Mouse (Mus musculus): ENCODE data around the gene Ankrd11. TPM values are rescaled to one million over a fixed set of nuclear protein-coding genes. Genes with fewer than 3 reads are reported as not detected.

Gene Ankrd11
- 87.1 TPM for polyA plus RNA-seq (2015; fragmentation: Illumina TruSeq; extraction: RNeasy Lipid Tissue Mini Kit (QIAGEN cat#74804); ENCODE audit: low read depth, low replicate concordance)

DNA sequence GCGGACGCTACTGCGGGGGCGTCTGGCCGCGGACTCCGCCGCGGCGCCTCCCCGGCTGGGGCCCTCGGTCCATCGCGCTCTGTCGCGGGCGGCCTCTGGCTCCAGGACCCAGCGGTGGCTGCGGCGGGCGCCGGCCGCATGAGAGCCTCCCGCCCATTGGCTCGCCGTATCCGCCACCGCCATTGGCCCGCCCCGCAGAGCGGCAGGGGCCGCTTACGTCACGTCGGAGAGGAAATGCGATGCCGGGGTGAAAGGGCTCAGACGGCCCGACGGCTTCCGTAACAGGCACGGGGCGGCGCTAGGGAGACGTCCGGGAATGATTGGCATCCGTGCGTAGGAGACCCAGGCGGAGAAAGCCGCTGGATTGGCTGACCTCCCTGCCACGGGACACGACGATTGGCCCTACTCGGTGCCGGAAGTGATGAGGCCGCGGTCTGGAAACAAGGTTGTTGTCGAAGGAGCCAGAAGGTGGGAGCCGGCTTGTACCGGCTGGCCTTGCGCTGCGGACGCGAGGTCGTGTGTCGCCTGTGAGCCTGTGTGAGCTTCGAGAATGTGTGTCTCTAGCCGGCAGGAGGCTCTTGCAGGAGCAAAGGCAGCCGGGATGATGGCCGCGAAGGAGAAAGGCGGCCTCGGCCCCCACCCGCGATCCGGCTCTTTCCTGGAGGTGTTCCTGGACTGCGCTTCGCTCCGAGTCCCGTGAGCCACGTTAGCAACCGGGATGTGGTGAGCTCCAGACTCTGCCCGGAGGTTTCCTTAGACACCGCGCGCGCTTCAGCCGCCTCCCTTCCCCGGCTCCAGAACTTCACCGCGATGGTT, at the start of gene Ankrd11:
TSS of gene Ankrd11 (minus strand) at position 120 of the 816 bp plus-strand sequence.

DNA sequence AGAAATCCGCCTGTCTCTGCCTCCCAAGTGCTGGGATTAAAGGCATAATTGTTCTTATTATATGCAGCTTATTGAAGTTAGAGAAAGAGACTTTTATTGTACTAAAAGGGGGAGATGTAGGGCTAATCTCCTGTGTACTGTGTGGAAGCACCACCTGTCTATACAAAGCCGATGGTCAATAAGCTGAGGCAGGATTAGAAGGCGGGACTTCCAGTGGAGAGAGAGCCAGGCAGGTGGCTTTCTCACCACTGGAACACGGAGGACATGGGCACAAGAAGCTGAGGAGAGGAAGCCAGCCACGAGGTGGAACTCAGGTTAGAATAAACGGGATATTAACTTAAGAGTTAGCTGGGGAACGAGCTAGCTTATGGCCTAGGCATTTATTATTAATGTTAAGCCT, 20.6 kb upstream of the Ankrd11 start, which contains the start of gene Spg7:
TSS of gene Spg7 (plus strand) at position 222 of the 400 bp plus-strand sequence.

DNA sequence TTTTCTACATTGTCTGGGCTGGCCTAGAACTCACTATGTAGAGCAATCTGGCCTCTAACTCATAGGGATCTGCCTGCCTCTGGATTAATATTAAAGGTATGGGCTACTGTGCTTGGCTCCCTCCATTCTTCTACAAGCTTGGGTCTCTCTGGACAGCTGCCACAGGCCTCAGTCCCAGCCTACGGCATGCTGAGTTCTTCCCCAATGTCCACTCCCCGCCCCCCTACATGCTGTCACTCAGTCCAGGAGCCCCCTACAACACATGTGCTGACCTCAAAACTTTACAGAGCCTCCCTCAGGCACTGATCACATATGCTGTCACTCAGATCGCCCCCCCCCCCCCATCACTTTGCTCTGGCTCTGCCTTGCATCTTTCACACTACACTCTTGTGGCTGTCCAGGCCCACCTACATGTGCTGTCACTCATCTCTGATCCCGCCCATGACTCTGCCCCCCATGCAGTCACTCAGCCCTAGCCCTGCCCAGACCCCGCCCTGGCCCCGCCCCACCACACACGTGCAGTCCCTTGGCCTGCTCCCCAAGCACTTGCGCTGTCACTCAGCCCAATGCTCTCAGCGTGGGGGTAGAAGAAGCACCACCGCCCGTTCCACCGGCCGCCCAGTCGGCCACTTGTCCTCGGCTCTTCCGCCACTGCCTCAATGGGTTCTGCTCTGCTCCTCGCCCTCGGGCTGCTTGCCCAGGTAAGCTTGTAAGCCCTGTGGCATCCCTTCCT, 194.1 kb downstream of the Ankrd11 start, which contains the start of gene Cdh15:
TSS of gene Cdh15 (plus strand) at position 138 of the 733 bp plus-strand sequence.

Other genes with a start within 250 kb of the Ankrd11 start
- 1.3 TPM for gene Cdh15, start 194.3 kb downstream of the Ankrd11 start, polyA plus RNA-seq (2015; fragmentation: Illumina TruSeq; extraction: RNeasy Lipid Tissue Mini Kit (QIAGEN cat#74804); ENCODE audit: low read depth, low replicate concordance)
- gene Spg7, start 20.7 kb upstream of the Ankrd11 start, polyA plus RNA-seq (2015; fragmentation: Illumina TruSeq; extraction: RNeasy Lipid Tissue Mini Kit (QIAGEN cat#74804); ENCODE audit: low read depth, low replicate concordance), result 54.6 TPM
- gene Rpl13, start 60.1 kb upstream of the Ankrd11 start, polyA plus RNA-seq (2015; fragmentation: Illumina TruSeq; extraction: RNeasy Lipid Tissue Mini Kit (QIAGEN cat#74804); ENCODE audit: low read depth, low replicate concordance), result 765 TPM
- gene Cpne7, start 75.1 kb upstream of the Ankrd11 start, polyA plus RNA-seq (2015; fragmentation: Illumina TruSeq; extraction: RNeasy Lipid Tissue Mini Kit (QIAGEN cat#74804); ENCODE audit: low read depth, low replicate concordance), result 68.1 TPM
- gene Sult5a1, start 116.0 kb upstream of the Ankrd11 start, polyA plus RNA-seq (2015; fragmentation: Illumina TruSeq; extraction: RNeasy Lipid Tissue Mini Kit (QIAGEN cat#74804); ENCODE audit: low read depth, low replicate concordance), result 0.31 TPM
- 0.67 TPM for gene Dpep1, start 144.0 kb upstream of the Ankrd11 start, polyA plus RNA-seq (2015; fragmentation: Illumina TruSeq; extraction: RNeasy Lipid Tissue Mini Kit (QIAGEN cat#74804); ENCODE audit: low read depth, low replicate concordance)
- gene Chmp1a, start 170.5 kb upstream of the Ankrd11 start, polyA plus RNA-seq (2015; fragmentation: Illumina TruSeq; extraction: RNeasy Lipid Tissue Mini Kit (QIAGEN cat#74804); ENCODE audit: low read depth, low replicate concordance), result 109 TPM
- 7.8 TPM for gene Spata33, start 170.6 kb upstream of the Ankrd11 start, polyA plus RNA-seq (2015; fragmentation: Illumina TruSeq; extraction: RNeasy Lipid Tissue Mini Kit (QIAGEN cat#74804); ENCODE audit: low read depth, low replicate concordance)
- 98.4 TPM for gene Cdk10, start 182.6 kb upstream of the Ankrd11 start, polyA plus RNA-seq (2015; fragmentation: Illumina TruSeq; extraction: RNeasy Lipid Tissue Mini Kit (QIAGEN cat#74804); ENCODE audit: low read depth, low replicate concordance)
- gene Spata2l, start 194.0 kb upstream of the Ankrd11 start, polyA plus RNA-seq (2015; fragmentation: Illumina TruSeq; extraction: RNeasy Lipid Tissue Mini Kit (QIAGEN cat#74804); ENCODE audit: low read depth, low replicate concordance), result 35.3 TPM
- 15.7 TPM for gene Zfp276, start 211.9 kb upstream of the Ankrd11 start, polyA plus RNA-seq (2015; fragmentation: Illumina TruSeq; extraction: RNeasy Lipid Tissue Mini Kit (QIAGEN cat#74804); ENCODE audit: low read depth, low replicate concordance)
- gene Vps9d1, start 212.1 kb upstream of the Ankrd11 start, polyA plus RNA-seq (2015; fragmentation: Illumina TruSeq; extraction: RNeasy Lipid Tissue Mini Kit (QIAGEN cat#74804); ENCODE audit: low read depth, low replicate concordance), result 45.1 TPM